Comparison of ENCODE assay signal across 8 mouse cellular contexts in genomic region chr5:124115990-124116845, GRCm38 (mm10). TPM values are rescaled to one million over a fixed set of nuclear protein-coding genes. Genes with fewer than 3 reads are reported as not detected.
DNase-seq lines count a peak whose midpoint lies in the region; ATAC-seq lines count a peak whose summit lies in the region.

Gene Arl6ip4, plus strand, starts transcription at chr5:124116089.

- no peaks in the 10 kb centered on the region for H3K9me3 ChIP-seq in hindbrain, embryonic 12.5 days (replicated peaks)

- peaks cover 35% of the 10 kb centered on the region for H3K4me1 ChIP-seq in hindbrain, embryonic 12.5 days

- peak within 1 kb of the TSS; percentile 88 for H3K4me3 ChIP-seq in hindbrain, embryonic 12.5 days

- peak within 1 kb of the TSS; percentile 98 for H3K4me2 ChIP-seq in hindbrain, embryonic 12.5 days (replicated peaks)

- H3K9ac ChIP-seq in hindbrain, embryonic 12.5 days: peak within 1 kb of the TSS; percentile 92

- peaks cover 44% of the 10 kb centered on the region for H3K36me3 ChIP-seq in hindbrain, embryonic 12.5 days

- DNase-seq in NIH3T3 (ENCODE audit: low read depth): peak; percentile 88
- DNase-seq in cerebellum, adult 9-11 months: peak; percentile 74
- DNase-seq in frontal cortex, postnatal 10 days (ENCODE audit: low spot score in 2 of 2): peak; percentile 77 to 81
- DNase-seq in layer of hippocampus, postnatal 36 days: peak; percentile 81 to 82
- peak; percentile 85 for DNase-seq in lung, postnatal 36 days
- DNase-seq in retina, postnatal 1 day: peak; percentile 92
- DNase-seq in thymus, postnatal 4 days: peak; percentile 87

- peak; percentile 11; the same call in 1 of the 2 replicates for ATAC-seq in hindbrain, embryonic 12.5 days (ENCODE audit: low FRiP score)

- WGBS in hindbrain, embryonic 12.5 days: 2% methylated on average over 64 of the region's 64 CpGs

- H3K27me3 ChIP-seq in hindbrain, embryonic 12.5 days: no peaks in the 10 kb centered on the region

- H3K27ac ChIP-seq in hindbrain, embryonic 12.5 days: peak within 1 kb of the TSS; percentile 82

RNA-seq across cellular contexts. Expression of gene Arl6ip4, which starts in this region (rescaled TPM):
- polyA plus RNA-seq in hindbrain, embryonic 12.5 days (2016; fragmentation: Nextera tagmentation; extraction: Ambion mirVana): 86.4 and 88.8 TPM in 2 replicates
- 10 to 100 TPM; 52.6 to 57.5 TPM for total RNA-seq in layer of hippocampus, postnatal 36 days (2021)

Comparison
In these comparisons a context has a peak if more than half of its experiments do, and no peak if none do; other contexts are left out.
1. Peak in every context shown above with its lines: DNase-seq, ATAC-seq, H3K4me3 ChIP-seq and H3K27ac ChIP-seq.